Comparison of ENCODE assay signal across 9 mouse cellular contexts in the genomic region with DNA sequence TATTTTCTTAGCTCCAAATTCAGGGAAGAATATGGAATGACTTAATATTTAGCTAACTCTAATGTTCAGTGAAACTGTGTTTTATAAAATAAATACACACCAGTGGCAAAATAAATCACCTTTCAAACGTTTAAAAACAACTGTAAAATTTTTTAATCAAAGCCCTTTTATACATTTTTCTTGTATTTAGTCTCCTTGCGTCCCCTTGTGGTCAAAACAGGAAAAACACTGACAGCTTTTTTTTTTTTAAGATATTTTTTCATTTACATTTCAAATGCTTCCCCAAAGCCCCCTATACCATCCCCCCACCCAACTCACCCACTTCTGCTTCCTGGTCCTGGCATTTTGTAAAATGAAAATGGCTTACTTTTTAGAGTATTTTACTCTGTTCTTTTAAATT. TPM values are rescaled to one million over a fixed set of nuclear protein-coding genes. Genes with fewer than 3 reads are reported as not detected.
DNase-seq lines count a peak whose midpoint lies in the region; ATAC-seq and TF ChIP-seq lines count a peak whose summit lies in the region.
"Had no signal": no experiment of that assay in that cellular context is flagged by ENCODE, and none has a peak within 500 bp of the region (broad histone marks: within the 10 kb centered on the region; RNA-seq: fewer than 3 reads in every experiment).

No protein-coding gene starts in this region.

- H3K4me3 ChIP-seq in kidney, adult 2 months (ENCODE audit: insufficient read depth, low read depth, low read length): no peak overlapping the region
- no peak overlapping the region for H3K4me3 ChIP-seq in neural tube, embryonic 11.5 days (ENCODE audit: low read depth, low read length)
- no peak overlapping the region for H3K4me3 ChIP-seq in neural tube, embryonic 15.5 days (replicated peaks)
- H3K4me3 ChIP-seq in heart, embryonic 10.5 days: no peak overlapping the region
- H3K4me3 ChIP-seq: megakaryocyte, embryonic 14.5 days had no signal

- no peaks in the 10 kb centered on the region for H3K27me3 ChIP-seq in kidney, adult 2 months (replicated peaks; ENCODE audit: control insufficient read depth, insufficient read depth, low read length)
- no peaks in the 10 kb centered on the region for H3K27me3 ChIP-seq in neural tube, embryonic 11.5 days (ENCODE audit: control insufficient read depth, insufficient read depth, low read length)
- H3K27me3 ChIP-seq in neural tube, embryonic 15.5 days (replicated peaks): no peaks in the 10 kb centered on the region
- no peaks in the 10 kb centered on the region for H3K27me3 ChIP-seq in heart, embryonic 10.5 days (ENCODE audit: insufficient read depth, poor library complexity, severe bottlenecking)

- no peak overlapping the region for H3K4me2 ChIP-seq in neural tube, embryonic 11.5 days (ENCODE audit: low read depth)
- H3K4me2 ChIP-seq in neural tube, embryonic 15.5 days: no peak overlapping the region

- no peak overlapping the region for H3K27ac ChIP-seq in kidney, adult 2 months (ENCODE audit: insufficient read depth, low read depth, low read length)
- H3K27ac ChIP-seq in neural tube, embryonic 11.5 days (ENCODE audit: low read depth, low read length): no peak overlapping the region
- H3K27ac ChIP-seq in neural tube, embryonic 15.5 days (replicated peaks): no peak overlapping the region
- no peak overlapping the region for H3K27ac ChIP-seq in heart, embryonic 10.5 days

- 0% methylated on average over 2 of the region's 2 CpGs for WGBS in kidney, adult 2 months
- 5% methylated on average over 2 of the region's 2 CpGs for WGBS in neural tube, embryonic 11.5 days
- 3% methylated on average over 2 of the region's 2 CpGs for WGBS in neural tube, embryonic 15.5 days
- 3% methylated on average over 2 of the region's 2 CpGs for WGBS in heart, embryonic 10.5 days

- no peaks in the 10 kb centered on the region for H3K36me3 ChIP-seq in kidney, adult 2 months (ENCODE audit: control insufficient read depth, insufficient read depth, low read length)
- H3K36me3 ChIP-seq in neural tube, embryonic 11.5 days (ENCODE audit: control insufficient read depth, insufficient read depth, low read length): no peaks in the 10 kb centered on the region
- no peaks in the 10 kb centered on the region for H3K36me3 ChIP-seq in neural tube, embryonic 15.5 days
- no peaks in the 10 kb centered on the region for H3K36me3 ChIP-seq in heart, embryonic 10.5 days

- no peak for TF ChIP-seq POLR2A in kidney, adult 2 months (IDR thresholded peaks at IDR 0.05; ENCODE audit: low read depth, low read length)

- ATAC-seq in neural tube, embryonic 11.5 days (ENCODE audit: insufficient read depth, low FRiP score, low TSS enrichment): no peak
- ATAC-seq in neural tube, embryonic 15.5 days (ENCODE audit: low FRiP score): no peak

- H3K9me3 ChIP-seq in neural tube, embryonic 11.5 days (ENCODE audit: control insufficient read depth, low read length): no peaks in the 10 kb centered on the region
- no peaks in the 10 kb centered on the region for H3K9me3 ChIP-seq in neural tube, embryonic 15.5 days (replicated peaks)
- no peaks in the 10 kb centered on the region for H3K9me3 ChIP-seq in heart, embryonic 10.5 days
- H3K9me3 ChIP-seq: megakaryocyte, embryonic 14.5 days had no signal

- no peak for TF ChIP-seq CTCF in kidney, adult 2 months (conservative IDR thresholded peaks at IDR 0.05; ENCODE audit: insufficient read depth, insufficient read length, low read depth, low read length)

- peak; percentile 0 for DNase-seq in kidney, adult 2 months
- no peak for DNase-seq in kidney, postnatal 10 days
- DNase-seq in neural tube, embryonic 11.5 days (ENCODE audit: low spot score): peak; percentile 12
- peak; percentile 13 for DNase-seq in NIH3T3 (ENCODE audit: low read depth)
- peak; percentile 9 for DNase-seq in retina, postnatal 1 day
- no peak for DNase-seq in heart, embryonic 10.5 days (ENCODE audit: low spot score)
- DNase-seq: left cerebral cortex, postnatal 4 days had no signal

- no peaks in the 10 kb centered on the region for H3K4me1 ChIP-seq in kidney, adult 2 months (ENCODE audit: control insufficient read depth, insufficient read depth, low read length)
- no peaks in the 10 kb centered on the region for H3K4me1 ChIP-seq in neural tube, embryonic 11.5 days (ENCODE audit: control insufficient read depth, insufficient read depth, low read length)
- no peaks in the 10 kb centered on the region for H3K4me1 ChIP-seq in neural tube, embryonic 15.5 days
- H3K4me1 ChIP-seq in heart, embryonic 10.5 days: no peaks in the 10 kb centered on the region
- H3K4me1 ChIP-seq: megakaryocyte, embryonic 14.5 days had no signal

- H3K9ac ChIP-seq in neural tube, embryonic 11.5 days (ENCODE audit: low read length): no peak overlapping the region
- H3K9ac ChIP-seq in neural tube, embryonic 15.5 days (replicated peaks): no peak overlapping the region

RNA-seq across cellular contexts. Expression of gene Itm2a, which starts 32.7 kb away (rescaled TPM):
- 3.3 and 6.1 TPM in 2 replicates for polyA plus RNA-seq in kidney, adult 2 months (2012; rRNA removed)
- 225 and 260 TPM in 2 replicates for polyA plus RNA-seq in neural tube, embryonic 11.5 days (2014; fragmentation: Nextera tagmentation; extraction: Ambion mirVana)
- 233 and 254 TPM in 2 replicates for polyA plus RNA-seq in neural tube, embryonic 15.5 days (2015; fragmentation: Nextera tagmentation; extraction: Ambion mirVana)
- polyA plus RNA-seq in heart, embryonic 10.5 days (2016; fragmentation: Nextera tagmentation; extraction: Ambion mirVana): 445 and 596 TPM in 2 replicates

Comparison
In these comparisons a context has a peak if more than half of its experiments do, and no peak if none do; other contexts are left out.
1. DNase-seq: peak in kidney, adult 2 months (single experiment), neural tube, embryonic 11.5 days (single experiment), NIH3T3 (single experiment) and retina, postnatal 1 day (single experiment); none in kidney, postnatal 10 days (single experiment) and heart, embryonic 10.5 days (single experiment).
2. RNA of gene Itm2a, which starts 32.7 kb away (polyA plus RNA-seq): 445 to 596 TPM in heart, embryonic 10.5 days, 233 to 254 TPM in neural tube, embryonic 15.5 days and 225 to 260 TPM in neural tube, embryonic 11.5 days; 3.3 to 6.1 TPM in kidney, adult 2 months; every median in the first group is over 10 times any median in the second.